Mouse (Mus musculus): Measurements from ENCODE around the gene Ntrk1. TPM values are rescaled to one million over a fixed set of nuclear protein-coding genes. Genes with fewer than 3 reads are reported as not detected.
"Not testable (repeated sequence)": the region's sequence is repeated elsewhere in the genome, so short reads cannot be mapped to it uniquely, and the experiment has no call there.

Ntrk1 gene
- total and polyA plus RNA-seq, 3 experiments = not detected

DNA sequence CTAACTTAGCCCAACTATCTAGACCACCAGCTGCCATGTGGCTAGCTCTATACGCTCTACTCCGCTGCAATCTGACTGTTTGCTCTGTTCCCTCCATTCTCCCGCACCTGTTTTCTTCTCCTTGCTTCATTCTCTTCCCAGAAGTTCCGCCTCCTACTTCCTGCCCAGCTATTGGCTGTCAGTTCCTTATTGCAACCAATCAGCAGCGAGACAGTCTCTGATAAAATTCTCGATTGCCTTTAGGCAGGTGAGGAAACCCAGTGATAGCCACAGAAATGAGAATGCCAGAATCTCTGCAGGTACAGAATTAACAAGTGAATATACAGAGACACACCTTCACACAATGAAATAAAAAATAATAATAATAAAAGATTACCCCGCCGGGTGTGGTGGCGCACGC, 34.1 kb upstream of the Ntrk1 start:
- Histone ChIP-seq H3K9ac (ENCODE audit: control insufficient read depth, low read depth, low read length, poor library complexity, severe bottlenecking) (no peak overlapping the region), H3K4me1 (ENCODE audit: control insufficient read depth in 1 of 2, insufficient read depth in 2 of 2, low read length in 2 of 2) (no peaks in the 10 kb centered on the region), H3K9me3 (replicated peaks; ENCODE audit: insufficient read depth, low read length) (no peaks in the 10 kb centered on the region), H3K79me2 (ENCODE audit: control insufficient read depth, insufficient read depth, low read length, poor library complexity) (no peaks in the 10 kb centered on the region), H3K36me3 (ENCODE audit: control insufficient read depth in 1 of 2, insufficient read depth in 2 of 2, low read length in 2 of 2) (0 out of 4 replicates have a peak, but pooled peaks cover 0 to 2% of the 10 kb centered on the region in 2 experiments), H3K4me3 (ENCODE audit: control insufficient read depth in 1 of 2, insufficient read depth in 1 of 2, low read depth in 2 of 2, low read length in 2 of 2) (no peak overlapping the region), H3K27ac (ENCODE audit: control insufficient read depth, low read depth, low read length) (no peak overlapping the region), H3K27me3 (ENCODE audit: control insufficient read depth in 1 of 2, insufficient read depth in 2 of 2, low read length in 2 of 2) (peaks cover 0 to 5% of the 10 kb centered on the region in 2 experiments; a peak in 2 of 4 replicates)
- DNase-seq (ENCODE audit: low read depth, low spot score) = peak; percentile 55
- TF ChIP-seq TCF12 (IDR thresholded peaks at IDR 0.05; ENCODE audit: low read depth, low read length) (no peak), GATA1 (IDR thresholded peaks at IDR 0.05; ENCODE audit: low read depth, low read length) (peak; percentile 56)

DNA sequence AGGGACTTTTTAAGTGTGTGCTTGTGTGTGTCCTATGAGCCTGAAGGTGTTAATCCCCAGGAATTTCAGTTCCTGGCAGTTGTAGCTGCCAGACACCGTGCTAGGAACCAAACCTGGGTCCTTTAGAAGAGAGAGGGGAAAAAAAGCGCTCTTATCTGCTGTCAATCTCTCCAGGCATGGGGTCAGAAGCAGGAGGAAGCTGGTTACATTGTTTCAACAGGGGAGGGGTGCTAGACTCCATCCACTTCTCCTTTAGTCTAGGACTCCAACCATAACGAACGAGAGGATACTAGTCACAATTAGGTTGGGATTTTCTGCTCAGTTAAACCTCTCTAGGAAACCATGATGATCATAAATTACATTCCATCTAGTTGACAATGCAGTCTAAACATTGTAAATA, 33.5 kb upstream of the Ntrk1 start:
- 0 out of 2 replicates have a peak, but pooled peaks have one; percentile 43 for TF ChIP-seq ZNF384 (IDR thresholded peaks at IDR 0.05; ENCODE audit: low read depth, low read length)
- no peak for TF ChIP-seq POLR2A (IDR thresholded peaks at IDR 0.05; ENCODE audit: control insufficient read depth in 1 of 2, insufficient read depth in 1 of 2, low read depth in 1 of 2, low read length in 2 of 2, poor library complexity in 1 of 2)
- TF ChIP-seq GATA1 (IDR thresholded peaks at IDR 0.05; ENCODE audit: low read depth, low read length) = peak; percentile 51
- Histone ChIP-seq H3K9me3 (replicated peaks; ENCODE audit: insufficient read depth, low read length) (no peaks in the 10 kb centered on the region), H3K79me2 (ENCODE audit: control insufficient read depth, insufficient read depth, low read length, poor library complexity) (no peaks in the 10 kb centered on the region), H3K27me3 (ENCODE audit: control insufficient read depth in 1 of 2, insufficient read depth in 2 of 2, low read length in 2 of 2) (peaks cover 0 to 5% of the 10 kb centered on the region in 2 experiments; a peak in 2 of 4 replicates), H3K36me3 (ENCODE audit: control insufficient read depth in 1 of 2, insufficient read depth in 2 of 2, low read length in 2 of 2) (0 out of 4 replicates have a peak, but pooled peaks cover 0 to 2% of the 10 kb centered on the region in 2 experiments), H3K9ac (ENCODE audit: control insufficient read depth, low read depth, low read length, poor library complexity, severe bottlenecking) (no peak overlapping the region), H3K4me1 (ENCODE audit: control insufficient read depth in 1 of 2, insufficient read depth in 2 of 2, low read length in 2 of 2) (no peaks in the 10 kb centered on the region), H3K4me3 (ENCODE audit: control insufficient read depth in 1 of 2, insufficient read depth in 1 of 2, low read depth in 2 of 2, low read length in 2 of 2) (no peak overlapping the region), H3K27ac (ENCODE audit: control insufficient read depth, low read depth, low read length) (no peak overlapping the region)
- peak; percentile 43 for DNase-seq (ENCODE audit: low read depth, low spot score)

DNA sequence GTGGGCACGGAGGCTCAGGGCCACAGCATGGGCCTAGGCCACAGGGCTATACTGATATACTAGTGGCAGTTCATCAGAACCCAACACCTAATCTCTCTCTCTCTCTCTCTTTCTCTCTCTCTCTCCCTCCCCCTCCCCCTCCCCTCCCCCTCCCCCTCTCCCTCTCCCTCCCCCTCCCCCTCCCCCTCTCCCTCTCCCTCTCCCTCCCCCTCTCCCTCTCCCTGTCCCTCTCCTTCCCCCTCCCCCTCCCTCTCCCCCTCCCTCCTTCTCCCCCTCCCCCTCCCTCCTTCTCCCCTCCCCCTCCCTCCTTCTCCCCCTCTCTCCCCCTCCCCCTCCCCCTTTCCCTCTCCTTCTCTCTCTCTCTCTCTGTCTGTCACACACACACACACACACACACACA, 29.2 kb upstream of the Ntrk1 start, which contains the start of gene Pear1:
Pear1 (minus strand) TSS at position 101 of the 400 bp plus-strand sequence.
- H3K9me3 ChIP-seq (replicated peaks; ENCODE audit: insufficient read depth, low read length); H3K36me3 ChIP-seq (ENCODE audit: control insufficient read depth in 1 of 2, insufficient read depth in 2 of 2, low read length in 2 of 2); H3K27me3 ChIP-seq (ENCODE audit: control insufficient read depth in 1 of 2, insufficient read depth in 2 of 2, low read length in 2 of 2); H3K4me1 ChIP-seq (ENCODE audit: control insufficient read depth in 1 of 2, insufficient read depth in 2 of 2, low read length in 2 of 2); H3K4me3 ChIP-seq (ENCODE audit: control insufficient read depth in 1 of 2, insufficient read depth in 1 of 2, low read depth in 2 of 2, low read length in 2 of 2); DNase-seq (ENCODE audit: low read depth, low spot score); H3K27ac ChIP-seq (ENCODE audit: control insufficient read depth, low read depth, low read length); H3K9ac ChIP-seq (ENCODE audit: control insufficient read depth, low read depth, low read length, poor library complexity, severe bottlenecking); H3K79me2 ChIP-seq (ENCODE audit: control insufficient read depth, insufficient read depth, low read length, poor library complexity): not testable (repeated sequence)

DNA sequence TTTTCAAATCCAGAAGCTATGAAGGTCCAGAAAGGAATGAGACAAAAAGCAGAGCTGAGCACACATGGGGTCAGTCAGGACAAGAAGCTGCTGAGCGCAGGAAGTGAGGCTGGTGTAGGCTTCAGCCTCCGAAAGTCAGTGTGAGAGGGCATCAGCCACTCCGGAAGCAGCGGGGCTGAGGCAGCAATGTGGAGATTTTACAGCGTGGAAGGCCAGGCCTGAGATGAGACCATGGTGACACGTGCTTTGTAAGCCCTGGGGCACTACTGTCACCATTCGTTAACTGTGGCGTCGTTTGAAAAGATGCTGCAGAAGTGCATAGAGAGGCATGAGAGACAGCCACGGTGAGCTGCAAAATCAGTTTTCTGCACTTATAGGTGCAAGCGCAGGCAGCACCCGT, 23.3 kb upstream of the Ntrk1 start:
- TF ChIP-seq SIN3A (IDR thresholded peaks at IDR 0.05; ENCODE audit: low read length) (no peak), UBTF (IDR thresholded peaks at IDR 0.05; ENCODE audit: borderline replicate concordance, insufficient read depth, low read depth, low read length) (no peak), CTCF (IDR thresholded peaks at IDR 0.05 in 2 of 3, conservative IDR thresholded peaks at IDR 0.05 in 1 of 3; ENCODE audit: control insufficient read depth in 1 of 3, insufficient read depth in 1 of 3, low read depth in 2 of 3, low read length in 3 of 3, poor library complexity in 1 of 3, severe bottlenecking in 1 of 3) (no peak), HCFC1 (IDR thresholded peaks at IDR 0.05; ENCODE audit: low read depth, low read length) (no peak), RAD21 (IDR thresholded peaks at IDR 0.05; ENCODE audit: low read depth, low read length) (no peak), TBP (IDR thresholded peaks at IDR 0.05; ENCODE audit: low read depth, low read length) (no peak), NELFE (IDR thresholded peaks at IDR 0.05; ENCODE audit: low read depth, low read length) (no peak), JUND (IDR thresholded peaks at IDR 0.05; ENCODE audit: low read depth, low read length) (no peak), MAFK (IDR thresholded peaks at IDR 0.05; ENCODE audit: borderline replicate concordance, low read depth, low read length) (no peak), TCF12 (IDR thresholded peaks at IDR 0.05; ENCODE audit: low read depth, low read length) (no peak)

More for the DNA sequence above, 23.3 kb upstream of the Ntrk1 start:
- peaks cover 0 to 4% of the 10 kb centered on the region in 2 experiments; a peak in 1 of 4 replicates for H3K36me3 ChIP-seq (ENCODE audit: control insufficient read depth in 1 of 2, insufficient read depth in 2 of 2, low read length in 2 of 2)
- H3K27me3 ChIP-seq (ENCODE audit: control insufficient read depth in 1 of 2, insufficient read depth in 2 of 2, low read length in 2 of 2) = peaks cover 6 to 7% of the 10 kb centered on the region in 2 experiments
- H3K9ac ChIP-seq (ENCODE audit: control insufficient read depth, low read depth, low read length, poor library complexity, severe bottlenecking) = no peak overlapping the region
- H3K4me3 ChIP-seq (ENCODE audit: control insufficient read depth in 1 of 2, insufficient read depth in 1 of 2, low read depth in 2 of 2, low read length in 2 of 2) = no peak overlapping the region
- H3K9me3 ChIP-seq (replicated peaks; ENCODE audit: insufficient read depth, low read length) = no peaks in the 10 kb centered on the region
- no peak overlapping the region for H3K27ac ChIP-seq (ENCODE audit: control insufficient read depth, low read depth, low read length)
- no peaks in the 10 kb centered on the region for H3K79me2 ChIP-seq (ENCODE audit: control insufficient read depth, insufficient read depth, low read length, poor library complexity)
- H3K4me1 ChIP-seq (ENCODE audit: control insufficient read depth in 1 of 2, insufficient read depth in 2 of 2, low read length in 2 of 2) = no peaks in the 10 kb centered on the region; a peak in 1 of 4 replicates
- no peak for DNase-seq (ENCODE audit: low read depth, low spot score)
